Mouse (Mus musculus): ENCODE measurements at regions not wholly inside any gene's neighbourhood (a gene's known extent, or its start where the extent isn't known, plus 50 kb on each side); places are given as distances from the start of the nearest gene placed in this dataset.

DNA sequence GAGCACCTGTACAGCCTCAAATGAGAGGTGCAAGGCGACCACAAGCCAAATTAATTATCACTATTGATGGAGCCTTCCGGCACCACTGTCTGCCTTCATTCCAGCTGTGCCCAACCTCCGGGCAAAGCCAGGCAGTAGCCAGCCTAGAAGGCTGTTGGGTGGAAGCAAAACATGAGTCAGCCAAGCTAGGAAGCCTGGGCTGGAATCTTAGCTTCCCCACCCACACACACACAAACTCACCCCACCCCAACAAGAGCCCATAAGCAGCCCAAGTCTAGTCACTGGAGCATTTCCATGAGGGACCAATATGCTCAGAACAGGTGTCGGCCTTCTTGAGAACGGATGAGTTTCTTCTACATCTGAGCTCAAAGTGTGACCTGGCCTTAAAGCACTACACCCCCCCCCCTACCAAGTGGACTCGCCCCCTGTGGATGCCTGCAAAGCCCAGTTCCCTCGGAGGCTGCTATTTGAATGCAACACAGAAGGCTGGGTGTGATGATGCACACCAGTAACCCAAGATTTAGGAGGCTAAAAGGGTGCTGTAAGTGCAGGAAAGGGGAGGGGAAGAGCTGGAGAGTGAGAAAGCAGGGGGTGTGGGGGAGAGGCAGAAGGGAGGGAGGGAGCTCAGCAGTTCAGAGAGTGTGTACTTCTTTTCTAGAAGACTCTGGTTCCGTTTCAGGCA is 200.1 kb downstream of the Bcor start:
- DNase-seq (ENCODE audit: inconsistent age in 2 of 2, low spot score in 1 of 2) = no peak

DNA sequence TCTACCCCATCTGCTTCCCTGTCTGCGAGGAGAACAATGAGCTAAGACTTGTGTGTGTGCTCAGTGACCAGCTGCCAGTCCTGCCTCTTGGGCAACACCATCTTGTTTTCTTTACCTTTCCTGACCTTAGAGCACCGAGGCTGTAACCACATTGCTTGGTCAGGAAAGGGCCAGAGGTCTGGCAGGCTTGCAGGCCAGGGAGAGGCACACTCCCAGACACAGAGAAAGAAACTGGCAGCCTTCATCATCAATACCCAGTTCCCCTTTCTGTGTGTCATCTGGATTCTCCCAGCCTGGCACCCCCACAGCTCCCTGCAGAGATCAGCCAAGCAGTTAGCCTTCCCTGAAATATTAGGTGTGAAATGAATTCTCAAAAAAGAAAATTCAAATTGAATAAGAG is 198.8 kb downstream of the Bcor start:
- no peak for DNase-seq (ENCODE audit: inconsistent age in 2 of 2, low spot score in 1 of 2)

DNA sequence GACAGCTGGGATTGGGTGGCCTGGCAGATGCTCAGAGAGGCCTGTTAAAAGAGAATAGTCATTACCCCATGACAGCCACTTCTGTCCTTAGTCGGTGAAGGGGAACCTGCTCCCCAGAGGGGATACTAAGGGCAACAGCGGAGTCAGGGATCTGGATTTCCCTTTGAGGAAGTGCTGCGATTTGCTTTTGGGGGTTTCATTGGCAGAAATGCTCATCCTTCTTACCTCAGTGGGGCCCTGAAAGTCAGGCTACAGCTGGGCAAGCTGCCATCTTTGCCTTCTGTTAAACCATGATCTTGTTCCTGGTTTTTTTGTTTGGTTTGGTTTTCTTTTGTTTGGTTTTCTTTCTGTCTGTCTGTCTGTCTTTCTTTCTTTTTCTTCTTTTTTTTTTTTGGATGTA is 195.7 kb downstream of the Bcor start:
- DNase-seq (ENCODE audit: inconsistent age in 2 of 2, low spot score in 1 of 2) = no peak

DNA sequence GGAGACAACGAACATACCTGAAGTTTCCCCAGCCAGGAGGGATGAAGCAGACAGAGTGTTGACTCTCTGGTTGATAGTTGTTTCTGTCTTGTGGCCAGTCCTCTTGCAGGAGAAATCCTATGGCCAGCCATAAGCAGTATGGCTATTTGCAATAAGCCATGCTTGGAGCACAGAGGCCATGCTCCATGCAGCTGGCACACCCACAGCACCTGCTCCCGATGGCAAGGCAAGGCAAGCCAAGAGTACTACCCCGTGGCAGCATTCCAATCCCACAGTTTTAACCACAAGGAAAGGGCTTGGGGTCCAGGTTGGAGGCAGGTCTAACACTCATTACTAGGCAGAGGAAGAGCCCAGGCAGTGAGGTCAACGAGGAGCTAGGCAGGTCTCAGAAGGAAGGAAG is 181.5 kb downstream of the Bcor start:
- no peak for DNase-seq (ENCODE audit: inconsistent age in 2 of 2, low spot score in 1 of 2)

DNA sequence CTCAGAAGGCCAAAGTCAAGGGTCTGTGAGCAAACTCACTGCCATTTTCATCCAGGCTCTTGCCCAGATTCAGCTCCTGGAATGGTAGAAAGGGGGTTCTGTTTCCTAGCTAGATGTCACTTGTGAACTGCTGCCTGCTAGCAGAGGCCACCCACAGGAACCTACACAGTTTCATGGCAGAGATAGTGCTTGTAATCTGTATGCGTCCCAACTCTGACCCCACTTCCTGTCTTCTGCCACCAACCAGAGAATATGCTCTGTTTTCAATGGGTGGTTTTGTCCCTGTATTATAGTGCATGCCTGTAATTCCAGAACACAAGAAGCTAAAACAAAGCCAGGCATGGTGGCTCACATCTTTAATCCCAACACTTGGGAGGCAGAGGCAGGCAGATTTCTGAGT is 176.9 kb downstream of the Bcor start:
- DNase-seq (ENCODE audit: inconsistent age in 2 of 2, low spot score in 1 of 2) = no peak
